Mouse (Mus musculus) lung, postnatal 0 days (tissue): ENCODE results near the gene Eme1.

Experiments used
- CTCF ChIP-seq: IDR thresholded peaks from 2 replicates; pipeline ENCODE4 v1.5.1; 2016; ENCODE audit warnings: antibody characterized with exemption, mild to moderate bottlenecking
- EP300 ChIP-seq: IDR thresholded peaks from 2 replicates; pipeline ENCODE4 v1.6.1; 2016; ENCODE audit warnings: antibody characterized with exemption, mild to moderate bottlenecking, control low read depth

GRCm38 (mm10) chr11:94644461-94645219, 9.1 kb downstream of the Eme1 start:
- TF ChIP-seq EP300 (no peak), CTCF (no peak)
